Mouse (Mus musculus): ENCODE measurements around the gene Lmtk3. TPM values are rescaled to one million over a fixed set of nuclear protein-coding genes. Genes with fewer than 3 reads are reported as not detected.
A peak's percentile ranks its signal among the peaks of the same experiment; 100 is the strongest.

Lmtk3 gene
- polyA plus RNA-seq, 1 experiment from 2014 or later = 0.27 TPM

GRCm38 (mm10) chr7:45833148-45833790, 49.7 kb downstream of the Lmtk3 start:
- Histone ChIP-seq H3K36me3 (ENCODE audit: control insufficient read depth, insufficient read depth, low read length) (no peaks in the 10 kb centered on the region), H3K9ac (ENCODE audit: low read length) (peak overlapping the region; percentile 32), H3K4me2 (replicated peaks; ENCODE audit: low read depth) (peak overlapping the region; percentile 55), H3K27ac (replicated peaks) (no peak overlapping the region), H3K27me3 (ENCODE audit: control insufficient read depth, insufficient read depth, low read length) (peaks cover 9% of the 10 kb centered on the region), H3K4me3 (ENCODE audit: low read depth, low read length) (peak overlapping the region; percentile 44), H3K4me1 (replicated peaks; ENCODE audit: control insufficient read depth, insufficient read depth) (peaks cover 5% of the 10 kb centered on the region), H3K9me3 (ENCODE audit: control insufficient read depth, low read length) (no peaks in the 10 kb centered on the region)
- DNase-seq (ENCODE audit: low spot score) (peak; percentile 48), ATAC-seq (ENCODE audit: low FRiP score, low TSS enrichment) (peak; percentile 17; the same call in 1 of the 2 replicates)
- WGBS = under 1% methylated on average over 46 of the region's 86 CpGs
- TF ChIP-seq EP300 (optimal IDR thresholded peaks at IDR 0.05) (no peak), CTCF (IDR thresholded peaks at IDR 0.05; ENCODE audit: low read depth) (no peak)

- peaks cover 5% of the 10 kb centered on the region for H3K4me1 ChIP-seq (replicated peaks; ENCODE audit: control insufficient read depth, insufficient read depth)
- 6% methylated on average over 20 of the region's 31 CpGs for WGBS
- peaks cover 9% of the 10 kb centered on the region for H3K27me3 ChIP-seq (ENCODE audit: control insufficient read depth, insufficient read depth, low read length)
- no peaks in the 10 kb centered on the region for H3K9me3 ChIP-seq (ENCODE audit: control insufficient read depth, low read length)
- peak overlapping the region; percentile 32 for H3K9ac ChIP-seq (ENCODE audit: low read length)
- H3K4me2 ChIP-seq (replicated peaks; ENCODE audit: low read depth) = peak overlapping the region; percentile 55
- no peak for TF ChIP-seq CTCF (IDR thresholded peaks at IDR 0.05; ENCODE audit: low read depth)
- no peak for TF ChIP-seq EP300 (optimal IDR thresholded peaks at IDR 0.05)
- ATAC-seq (ENCODE audit: low FRiP score, low TSS enrichment) (no peak), DNase-seq (ENCODE audit: low spot score) (no peak)
- H3K4me3 ChIP-seq (ENCODE audit: low read depth, low read length) = peak overlapping the region; percentile 44
- no peak overlapping the region for H3K27ac ChIP-seq (replicated peaks)
- no peaks in the 10 kb centered on the region for H3K36me3 ChIP-seq (ENCODE audit: control insufficient read depth, insufficient read depth, low read length)
These were observed 50.4 kb downstream of the Lmtk3 start for GRCm38 (mm10) chr7:45833924-45834323.

GRCm38 (mm10) chr7:45842950-45843744, 59.6 kb downstream of the Lmtk3 start:
- H3K4me2 ChIP-seq (replicated peaks; ENCODE audit: low read depth) = no peak overlapping the region
- no peaks in the 10 kb centered on the region for H3K27me3 ChIP-seq (ENCODE audit: control insufficient read depth, insufficient read depth, low read length)
- WGBS = 88% methylated on average over 10 of the region's 10 CpGs
- H3K36me3 ChIP-seq (ENCODE audit: control insufficient read depth, insufficient read depth, low read length) = no peaks in the 10 kb centered on the region
- no peaks in the 10 kb centered on the region for H3K9me3 ChIP-seq (ENCODE audit: control insufficient read depth, low read length)
- no peak overlapping the region for H3K4me3 ChIP-seq (ENCODE audit: low read depth, low read length)
- no peaks in the 10 kb centered on the region for H3K4me1 ChIP-seq (replicated peaks; ENCODE audit: control insufficient read depth, insufficient read depth)
- no peak for DNase-seq (ENCODE audit: low spot score)
- TF ChIP-seq CTCF (IDR thresholded peaks at IDR 0.05; ENCODE audit: low read depth) (no peak), EP300 (optimal IDR thresholded peaks at IDR 0.05) (no peak)
- no peak overlapping the region for H3K27ac ChIP-seq (replicated peaks)
- H3K9ac ChIP-seq (ENCODE audit: low read length) = no peak overlapping the region
- ATAC-seq (ENCODE audit: low FRiP score, low TSS enrichment) = no peak

GRCm38 (mm10) chr7:45848447-45849027, 65.0 kb downstream of the Lmtk3 start:
- no peaks in the 10 kb centered on the region for H3K36me3 ChIP-seq (ENCODE audit: control insufficient read depth, insufficient read depth, low read length)
- H3K4me3 ChIP-seq (ENCODE audit: low read depth, low read length) = no peak overlapping the region
- no peak overlapping the region for H3K27ac ChIP-seq (replicated peaks)
- no peaks in the 10 kb centered on the region for H3K27me3 ChIP-seq (ENCODE audit: control insufficient read depth, insufficient read depth, low read length)
- H3K4me2 ChIP-seq (replicated peaks; ENCODE audit: low read depth) = no peak overlapping the region
- ATAC-seq (ENCODE audit: low FRiP score, low TSS enrichment) = no peak
- no peaks in the 10 kb centered on the region for H3K9me3 ChIP-seq (ENCODE audit: control insufficient read depth, low read length)
- no peak for DNase-seq (ENCODE audit: low spot score)
- H3K9ac ChIP-seq (ENCODE audit: low read length) = no peak overlapping the region
- TF ChIP-seq CTCF (IDR thresholded peaks at IDR 0.05; ENCODE audit: low read depth) (no peak), EP300 (optimal IDR thresholded peaks at IDR 0.05) (no peak)
- H3K4me1 ChIP-seq (replicated peaks; ENCODE audit: control insufficient read depth, insufficient read depth) = no peaks in the 10 kb centered on the region
- 13% methylated on average over 6 of the region's 6 CpGs for WGBS

- no peak for TF ChIP-seq CTCF (IDR thresholded peaks at IDR 0.05; ENCODE audit: low read depth)
- no peak for TF ChIP-seq EP300 (optimal IDR thresholded peaks at IDR 0.05)
- WGBS = 76% methylated on average over 3 of the region's 3 CpGs
- H3K27me3 ChIP-seq (ENCODE audit: control insufficient read depth, insufficient read depth, low read length) = no peaks in the 10 kb centered on the region
- ATAC-seq (ENCODE audit: low FRiP score, low TSS enrichment) = no peak
- H3K4me2 ChIP-seq (replicated peaks; ENCODE audit: low read depth) = no peak overlapping the region
- no peaks in the 10 kb centered on the region for H3K36me3 ChIP-seq (ENCODE audit: control insufficient read depth, insufficient read depth, low read length)
- H3K9me3 ChIP-seq (ENCODE audit: control insufficient read depth, low read length) = no peaks in the 10 kb centered on the region
- H3K27ac ChIP-seq (replicated peaks) = no peak overlapping the region
- no peaks in the 10 kb centered on the region for H3K4me1 ChIP-seq (replicated peaks; ENCODE audit: control insufficient read depth, insufficient read depth)
- no peak overlapping the region for H3K9ac ChIP-seq (ENCODE audit: low read length)
- no peak overlapping the region for H3K4me3 ChIP-seq (ENCODE audit: low read depth, low read length)
- DNase-seq (ENCODE audit: low spot score) = no peak
These were observed 67.1 kb downstream of the Lmtk3 start for GRCm38 (mm10) chr7:45850661-45851060.

All from stomach, postnatal 0 days (tissue).